Mouse (Mus musculus) layer of hippocampus, adult 11-12 months (tissue): Measurements from ENCODE around the gene Olfr364-ps1.

Source experiments
- DNase-seq: peaks from one replicate; pipeline ENCODE4 v3.0.0; 2022; ENCODE audit warnings: low spot score

Olfr364-ps1 gene

DNA sequence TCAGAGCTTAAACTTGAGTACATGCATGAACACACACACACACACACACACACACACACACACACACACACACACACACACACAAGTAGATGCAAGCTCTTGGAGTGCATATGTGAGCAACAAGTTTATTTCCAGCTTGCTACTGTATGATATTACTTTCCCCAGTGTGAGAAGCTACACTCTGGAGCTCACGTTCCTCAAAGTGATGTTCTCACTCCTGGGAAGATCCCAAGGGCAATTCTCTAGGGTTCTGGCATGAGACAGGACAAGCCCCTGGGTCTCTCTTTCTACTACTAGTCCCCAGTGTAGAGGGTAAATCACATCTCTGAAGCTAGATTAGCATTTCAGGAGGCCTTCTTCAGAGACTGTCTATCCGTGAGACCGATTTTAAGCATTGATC is at the start of gene Olfr364-ps1:
Gene Olfr364-ps1 (plus strand): TSS at position 301 of the 400 bp plus-strand sequence.
- DNase-seq = no peak

DNA sequence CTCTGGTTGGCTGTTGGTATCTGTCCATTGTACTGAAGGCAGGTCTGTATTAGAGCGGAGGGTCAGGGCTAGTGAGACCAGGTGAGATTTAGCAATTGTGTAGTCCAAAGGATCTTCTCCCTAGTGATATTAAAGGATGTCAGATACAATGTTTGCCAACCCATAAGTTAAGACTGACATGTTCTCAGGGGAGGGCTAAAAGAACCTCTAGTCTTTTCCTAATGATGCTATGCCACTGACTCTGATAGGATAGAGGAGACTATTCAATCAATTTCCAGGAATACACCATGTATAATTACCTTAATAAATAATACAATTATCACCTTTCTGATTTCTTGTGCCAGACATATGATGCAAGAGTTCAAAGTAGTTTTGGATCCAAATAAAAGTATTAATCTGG is 21.3 kb upstream of the Olfr364-ps1 start, which contains the start of gene Olfr362:
Gene Olfr362 (minus strand): TSS at position 101 of the 400 bp plus-strand sequence.
- no peak for DNase-seq

DNA sequence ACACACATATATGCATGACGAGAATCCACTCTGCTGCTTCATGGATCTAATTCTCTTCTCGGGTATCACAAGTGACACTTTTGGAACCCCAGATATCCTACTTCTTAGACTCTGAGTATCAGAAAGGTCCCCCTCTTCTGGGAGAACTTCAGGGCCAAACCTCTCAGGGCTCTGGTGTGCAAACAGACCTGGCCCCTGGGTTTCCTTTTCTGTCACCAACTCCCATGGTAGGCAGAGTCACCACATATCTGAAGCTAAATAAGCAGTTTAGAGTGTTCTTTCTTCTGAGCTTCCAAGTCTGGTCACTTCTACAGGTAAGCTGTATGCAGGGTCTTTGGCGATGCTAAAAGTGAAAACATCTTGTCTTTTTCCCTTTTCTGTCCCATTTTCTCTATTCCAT is 48.8 kb downstream of the Olfr364-ps1 start, which contains the start of gene Olfr365:
Gene Olfr365 (plus strand): TSS at position 301 of the 400 bp plus-strand sequence.
- DNase-seq = no peak
